Mouse (Mus musculus) urinary bladder, postnatal 4 days (tissue): ENCODE results near the gene Arl9.
"Not testable (repeated sequence)": the region's sequence is repeated elsewhere in the genome, so short reads cannot be mapped to it uniquely, and the experiment has no call there.

ENCODE experiments used
- DNase-seq, 2 experiments: peaks; one replicate each; pipeline ENCODE4 v3.0.0; 2021 to 2022; ENCODE audit warnings: low spot score in 2 of 2

Arl9 gene

DNA sequence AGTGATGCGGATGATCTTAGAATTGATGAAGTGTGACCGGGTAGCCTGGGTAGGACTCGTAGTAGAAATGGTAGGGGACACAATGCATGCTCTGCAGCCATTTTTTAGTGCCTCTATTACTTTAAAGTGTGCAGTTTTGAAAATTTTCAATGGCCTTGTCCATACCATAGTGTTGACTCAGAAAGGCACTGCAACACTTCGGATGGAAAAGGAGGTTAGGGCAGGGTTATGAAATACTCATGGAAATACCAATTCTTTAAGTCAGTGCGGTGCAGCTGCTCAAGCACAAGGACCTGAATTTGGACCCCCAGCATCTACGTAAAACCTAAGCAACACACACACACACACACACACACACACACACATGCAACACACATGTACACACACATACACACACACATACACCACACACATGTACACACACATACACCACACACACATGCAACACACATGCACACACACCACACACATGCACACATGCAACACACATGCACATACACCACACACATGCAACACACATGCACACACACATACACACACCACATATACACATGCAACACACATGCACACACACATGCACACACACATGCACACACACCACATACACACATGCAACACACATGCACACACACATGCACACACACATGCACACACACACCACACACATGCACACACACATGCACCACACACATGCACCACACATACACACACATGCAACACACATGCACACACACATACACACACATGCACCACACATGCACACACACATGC is at the start of gene Arl9:
Arl9 (plus strand) TSS at position 5 of the 771 bp plus-strand sequence.
- DNase-seq = no peak

DNA sequence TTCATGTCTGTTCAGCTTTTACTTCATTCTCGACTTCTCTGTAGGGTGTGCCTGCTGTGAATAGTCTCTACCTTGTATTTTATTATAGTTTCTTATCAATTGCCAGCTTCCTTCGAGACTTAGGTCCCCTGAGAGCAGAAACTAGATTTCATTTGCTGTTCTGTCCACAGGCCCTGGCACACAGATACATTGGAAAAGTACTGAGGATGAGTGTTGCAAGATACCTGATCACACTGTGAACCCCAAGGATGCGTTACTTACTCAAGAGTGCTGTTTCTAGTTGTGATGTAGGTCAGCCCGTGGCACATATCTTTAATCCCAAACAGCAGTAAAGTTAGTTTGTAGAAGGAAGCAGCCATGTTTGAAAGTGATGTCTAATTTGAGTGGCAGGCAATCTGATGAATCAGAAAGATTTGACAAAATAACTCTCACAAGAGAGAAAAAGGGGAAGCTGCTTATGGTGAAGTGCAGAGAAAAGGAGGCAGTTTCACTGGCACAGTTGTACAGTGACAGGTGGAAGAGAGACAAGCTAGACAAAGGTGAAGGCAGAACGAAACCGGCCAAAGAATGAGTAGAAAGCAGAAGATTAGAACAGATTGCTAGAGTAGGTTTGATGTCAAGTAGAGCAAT is 49.5 kb upstream of the Arl9 start:
- DNase-seq = no peak

DNA sequence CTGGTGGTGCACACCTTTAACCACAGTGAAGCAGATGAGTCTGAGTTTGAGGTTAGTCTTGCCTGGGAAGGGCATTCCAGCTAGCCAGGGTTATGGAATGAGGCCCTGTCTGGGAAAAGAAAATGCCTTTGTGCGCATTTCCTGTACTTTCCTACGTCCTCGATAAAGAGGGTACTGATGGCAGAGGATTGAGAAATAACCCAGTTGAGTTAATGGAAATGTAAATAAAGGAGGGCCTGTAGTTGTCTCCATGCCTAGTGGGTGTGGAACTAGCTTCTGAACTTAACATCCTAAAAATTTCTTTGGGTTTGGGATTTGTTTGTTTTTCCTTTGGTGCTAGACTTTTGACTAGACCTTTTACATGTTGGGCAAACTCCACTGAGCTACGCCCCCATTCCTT is 48.4 kb upstream of the Arl9 start:
- no peak for DNase-seq

DNA sequence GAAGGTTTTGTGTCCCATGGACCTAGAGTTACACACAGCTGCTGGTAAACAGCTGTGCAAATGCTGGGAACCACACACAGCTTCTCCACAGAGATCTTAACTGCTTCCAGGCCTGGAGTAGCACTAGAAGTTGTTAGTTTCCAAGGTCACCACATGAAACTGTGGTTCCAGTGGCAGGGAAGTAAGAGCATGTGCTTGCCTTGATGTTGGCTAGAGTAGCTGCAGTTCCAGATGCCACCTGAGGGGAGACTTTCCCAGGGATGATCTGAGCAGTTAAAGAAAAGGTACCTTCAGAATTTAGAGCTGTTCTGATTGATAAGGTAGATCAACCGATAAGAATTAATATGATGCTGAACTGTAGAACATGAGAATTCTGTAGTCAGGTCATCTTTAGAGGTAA is 45.9 kb upstream of the Arl9 start:
- no peak for DNase-seq

DNA sequence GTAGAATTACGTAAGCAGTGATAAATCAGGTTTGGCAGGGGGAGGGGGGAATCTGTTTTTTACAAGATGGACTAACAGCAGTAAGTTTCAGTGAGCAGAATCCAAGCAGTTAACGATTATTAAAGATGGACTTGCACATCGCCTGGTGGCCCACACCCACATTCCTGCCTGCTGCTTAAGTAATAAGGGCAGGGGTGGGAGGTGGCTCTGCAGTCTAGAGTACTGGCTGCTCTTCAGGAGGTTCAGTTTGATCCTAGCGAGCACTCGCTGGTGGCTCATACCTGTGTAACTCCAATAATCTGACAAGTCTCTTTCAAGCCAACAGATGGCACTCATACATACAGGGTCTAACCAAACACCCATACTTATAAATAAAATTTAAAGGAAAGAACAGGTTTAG is 44.3 kb upstream of the Arl9 start:
- DNase-seq = no peak

DNA sequence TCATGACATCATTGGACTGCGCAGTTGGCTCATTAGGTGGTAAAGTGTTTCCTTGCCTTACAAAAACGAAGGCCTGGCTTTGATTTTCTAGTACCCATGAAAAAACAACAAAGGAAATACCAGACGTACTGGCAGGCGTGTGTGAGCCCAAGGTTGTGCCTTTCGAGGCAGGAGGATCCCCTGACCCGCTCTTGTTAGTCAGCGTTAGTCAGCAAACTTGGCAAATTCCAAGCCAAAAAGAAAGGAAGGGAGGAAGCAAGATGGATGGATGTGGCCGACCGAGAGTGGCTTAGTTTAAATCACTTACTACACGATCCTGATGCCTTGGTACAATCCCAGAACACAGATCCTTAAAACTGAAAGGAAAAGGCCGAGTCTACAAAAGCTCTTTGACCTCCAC is 41.3 kb upstream of the Arl9 start:
- no peak for DNase-seq

DNA sequence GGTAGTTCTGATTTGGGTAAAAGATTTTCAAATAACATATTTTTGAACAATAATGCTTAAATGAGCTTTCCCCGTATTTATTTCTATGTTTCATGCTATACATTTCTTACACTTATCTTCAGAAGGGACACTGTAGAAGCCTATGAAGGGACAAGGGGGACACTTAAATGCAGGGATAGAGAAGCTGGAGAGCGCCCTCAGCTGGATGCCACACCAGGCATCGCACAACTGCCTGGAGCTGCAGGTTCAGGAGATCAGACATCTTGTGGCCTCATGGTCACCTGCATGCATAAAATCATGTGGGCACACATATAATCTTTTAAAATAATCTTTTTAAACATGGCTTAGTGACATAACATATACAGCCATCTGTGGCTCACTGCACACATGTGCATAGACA is 39.2 kb upstream of the Arl9 start:
- DNase-seq = no peak

DNA sequence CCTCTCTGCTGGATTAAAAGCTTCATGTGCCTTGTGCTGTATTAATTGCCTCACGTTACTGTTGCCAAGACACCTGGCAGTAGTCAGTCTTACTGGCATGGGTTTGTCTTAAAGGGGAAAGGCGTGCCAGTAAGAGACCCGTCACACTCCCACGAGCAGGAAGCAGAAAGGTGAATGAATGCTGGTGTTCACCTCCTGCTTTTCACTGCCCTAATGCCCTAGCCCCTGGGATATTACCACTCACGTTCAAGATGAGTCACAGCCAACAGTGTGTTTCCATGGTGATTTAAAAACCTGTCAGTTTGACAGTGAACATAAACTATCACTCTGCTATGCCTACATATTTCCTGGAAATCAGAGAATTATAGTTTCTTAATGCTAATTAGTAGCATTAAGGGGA is 34.6 kb upstream of the Arl9 start:
- no peak for DNase-seq

DNA sequence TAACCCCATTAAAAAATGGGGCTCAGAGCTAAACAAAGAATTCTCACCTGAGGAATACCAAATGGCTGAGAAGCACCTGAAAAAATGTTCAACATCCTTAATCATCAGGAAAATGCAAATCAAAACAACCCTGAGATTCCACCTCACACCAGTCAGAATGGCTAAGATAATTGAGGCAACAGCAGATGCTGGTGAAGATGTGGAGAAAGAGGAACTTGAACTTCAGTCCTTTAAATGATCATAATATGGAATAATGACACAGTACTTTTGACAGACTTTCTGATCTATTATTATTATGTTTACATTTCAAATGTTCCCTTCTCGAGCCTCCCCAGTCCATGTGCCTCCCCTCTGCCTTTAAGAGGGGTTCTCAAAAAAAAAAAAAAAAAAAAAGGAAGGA is 32.7 kb upstream of the Arl9 start:
- not testable (repeated sequence) for DNase-seq

DNA sequence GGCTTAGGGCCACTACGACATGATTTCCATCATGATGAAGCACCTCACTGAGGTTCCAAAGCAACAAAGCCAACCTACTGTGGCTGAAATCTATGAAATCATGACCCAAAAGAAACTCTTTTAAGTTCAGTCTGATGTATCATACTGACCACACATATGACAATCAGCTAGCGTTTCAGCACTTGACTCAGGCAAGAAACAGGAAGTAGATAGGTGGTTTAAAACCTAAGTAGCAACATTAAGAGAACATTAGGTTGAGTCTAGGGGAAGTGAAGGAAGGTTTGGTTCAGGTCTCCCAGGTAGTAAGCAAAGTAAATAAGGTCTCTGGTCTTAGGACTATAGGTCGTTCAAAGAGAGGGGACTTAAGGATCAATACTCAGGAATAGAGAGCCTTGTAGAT is 30.4 kb upstream of the Arl9 start:
- DNase-seq = no peak

DNA sequence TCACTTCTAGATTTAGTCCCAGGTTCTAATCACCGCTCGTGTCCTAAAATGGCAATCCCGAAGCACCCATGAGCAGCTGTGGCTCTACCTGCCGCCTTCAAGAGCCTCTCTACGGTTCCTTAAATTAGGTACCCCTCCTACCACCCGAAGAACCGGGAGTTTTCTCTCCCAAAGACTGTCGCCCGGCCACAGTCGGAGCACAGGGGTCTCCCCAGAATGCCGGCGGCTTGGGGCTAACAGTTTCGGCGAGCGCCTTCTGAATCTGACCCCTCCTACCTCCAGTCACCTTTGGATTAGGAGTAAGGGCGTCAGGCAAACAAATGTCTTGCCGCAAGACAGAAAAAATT is 29.7 kb upstream of the Arl9 start:
- DNase-seq = no peak

DNA sequence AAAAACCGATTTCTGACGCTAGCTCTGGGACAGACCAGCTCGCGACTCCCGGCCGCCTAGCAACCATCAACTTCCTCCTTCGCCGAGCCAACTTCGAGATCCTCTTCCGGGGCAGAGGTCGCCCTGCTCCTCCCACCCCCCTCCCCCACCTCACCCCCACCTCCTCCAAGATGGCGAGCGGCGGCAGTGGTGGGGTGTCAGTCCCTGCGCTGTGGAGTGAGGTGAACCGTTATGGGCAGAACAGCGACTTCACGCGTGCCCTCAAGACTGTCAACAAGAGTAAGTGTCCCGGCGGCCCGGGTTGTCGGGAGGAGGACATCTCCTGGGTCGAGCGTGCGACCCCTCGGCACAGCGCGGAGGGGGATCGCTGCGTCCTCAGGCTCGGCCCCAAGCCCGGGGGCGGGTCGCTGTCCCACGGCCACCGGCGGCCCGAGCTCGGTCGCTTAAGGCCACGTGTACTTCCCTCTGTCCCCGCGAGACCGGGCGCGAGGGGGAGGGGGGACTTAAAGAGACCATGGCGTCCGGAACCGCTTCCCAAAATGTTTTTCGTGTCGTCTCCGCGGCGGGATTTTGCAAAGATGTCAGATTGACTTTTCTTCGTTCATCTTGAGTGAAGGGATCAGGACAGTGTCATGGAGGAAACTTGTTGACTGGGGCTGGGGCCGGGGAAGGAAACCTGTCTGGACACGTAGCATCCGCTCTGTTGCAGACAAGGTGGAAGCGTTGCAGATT is 29.1 kb upstream of the Arl9 start, which contains the start of gene Srp72:
Srp72 (plus strand) TSS at position 130 of the 732 bp plus-strand sequence.
- peak; percentile 77 to 89 for DNase-seq

DNA sequence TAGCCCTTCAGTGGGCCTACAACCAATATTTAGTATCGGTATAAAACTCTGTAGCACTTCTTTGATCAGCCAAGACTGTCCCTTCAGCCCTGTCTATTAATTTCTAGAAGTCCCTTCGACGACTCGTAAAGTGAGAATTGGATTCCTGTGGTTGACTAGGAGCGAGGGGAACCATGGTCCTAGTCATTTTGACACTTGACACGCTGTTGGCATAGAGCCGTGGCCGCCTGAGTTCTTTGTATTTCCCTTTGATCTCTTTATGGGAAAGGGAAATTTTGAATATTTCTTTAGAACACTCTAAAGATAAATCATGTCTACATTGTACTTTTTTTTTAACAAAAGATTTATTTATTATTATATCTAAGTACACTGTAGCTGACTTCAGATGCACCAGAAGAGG is 28.1 kb upstream of the Arl9 start:
- DNase-seq = no peak

DNA sequence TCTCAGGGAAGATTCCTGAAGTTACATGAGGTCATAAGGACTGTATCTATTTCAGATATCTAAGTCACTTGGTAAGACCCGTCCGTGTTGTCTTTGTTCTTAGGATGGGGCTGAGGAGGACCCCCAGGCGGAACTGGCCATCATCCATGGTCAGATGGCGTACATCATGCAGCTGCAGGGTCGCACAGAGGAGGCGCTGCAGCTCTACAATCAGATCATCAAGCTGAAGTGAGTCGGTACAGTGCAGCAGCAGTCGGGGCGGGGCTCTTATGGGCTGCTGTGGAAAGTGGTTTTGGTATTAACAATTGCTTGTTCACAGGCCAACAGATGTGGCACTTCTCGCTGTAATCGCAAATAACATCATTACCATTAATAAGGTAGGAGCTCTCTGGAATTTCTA is 19.8 kb upstream of the Arl9 start:
- DNase-seq = no peak

DNA sequence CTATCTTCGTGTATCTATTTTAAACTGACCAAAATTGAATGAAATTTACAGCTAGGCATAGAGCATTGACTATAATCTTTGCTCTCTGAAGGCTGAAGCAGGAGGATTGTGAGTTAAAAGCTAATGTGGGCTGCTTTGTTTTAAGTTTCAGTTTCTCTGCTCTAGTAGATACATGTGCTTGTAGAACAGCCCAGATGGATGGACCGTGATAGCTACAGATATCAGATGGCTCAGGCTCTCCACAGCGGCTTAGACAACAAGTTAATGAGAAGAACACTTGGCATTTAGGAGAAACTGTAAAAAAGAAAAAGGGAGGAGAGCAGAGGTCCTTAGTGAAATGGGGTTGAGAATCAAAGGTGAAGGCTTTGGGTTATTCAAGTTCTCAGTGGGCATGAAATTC is 13.1 kb upstream of the Arl9 start:
- no peak for DNase-seq

DNA sequence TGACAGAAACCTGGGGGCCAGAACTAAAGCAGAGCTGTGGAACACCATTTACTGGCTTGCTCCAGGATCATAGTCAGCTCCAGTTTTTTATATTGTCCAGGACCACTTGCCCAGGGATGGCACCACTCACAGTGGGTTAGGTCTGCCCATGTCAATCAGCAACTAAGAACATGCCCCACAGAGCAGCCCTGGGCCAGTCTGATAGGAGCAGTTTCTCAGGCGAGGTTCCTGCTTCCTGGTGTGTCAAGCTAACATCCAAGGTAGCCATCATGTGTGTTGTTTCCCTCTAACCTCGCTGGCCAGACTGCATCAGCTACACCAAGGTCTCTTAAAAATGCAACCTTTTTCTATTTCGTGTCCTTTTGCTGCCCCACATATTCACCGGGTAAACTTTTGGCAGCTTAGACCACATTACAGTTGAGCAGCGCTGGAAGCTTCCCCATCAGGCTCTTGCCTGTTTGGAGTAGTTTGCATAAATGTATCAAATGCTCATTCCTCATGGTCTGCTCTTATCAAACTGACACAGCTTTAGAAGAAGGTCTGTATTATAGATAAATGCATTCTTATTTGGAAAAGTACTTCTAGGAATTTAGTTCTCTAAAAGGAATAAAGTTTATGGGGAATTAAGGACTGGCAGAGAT is 10.6 kb upstream of the Arl9 start:
- no peak for DNase-seq

DNA sequence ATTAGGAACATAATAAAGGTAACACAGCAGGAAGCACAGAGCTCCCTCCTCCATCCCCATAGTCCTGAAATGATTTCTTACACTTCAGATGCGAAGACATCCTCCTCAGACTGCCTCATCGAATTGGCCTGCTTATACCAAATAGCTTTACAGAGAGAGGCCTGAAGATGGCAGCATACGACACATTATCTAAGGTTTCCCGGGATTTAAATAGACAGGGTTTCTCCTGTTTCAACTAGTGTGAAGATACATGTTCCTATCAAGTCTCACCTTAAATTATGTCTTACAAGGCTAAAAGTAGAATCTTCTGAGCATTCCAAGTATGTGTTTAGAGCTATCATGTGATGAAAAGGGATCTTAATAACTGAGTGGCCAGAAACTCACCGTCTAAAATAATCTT is 5.4 kb upstream of the Arl9 start:
- DNase-seq = no peak

DNA sequence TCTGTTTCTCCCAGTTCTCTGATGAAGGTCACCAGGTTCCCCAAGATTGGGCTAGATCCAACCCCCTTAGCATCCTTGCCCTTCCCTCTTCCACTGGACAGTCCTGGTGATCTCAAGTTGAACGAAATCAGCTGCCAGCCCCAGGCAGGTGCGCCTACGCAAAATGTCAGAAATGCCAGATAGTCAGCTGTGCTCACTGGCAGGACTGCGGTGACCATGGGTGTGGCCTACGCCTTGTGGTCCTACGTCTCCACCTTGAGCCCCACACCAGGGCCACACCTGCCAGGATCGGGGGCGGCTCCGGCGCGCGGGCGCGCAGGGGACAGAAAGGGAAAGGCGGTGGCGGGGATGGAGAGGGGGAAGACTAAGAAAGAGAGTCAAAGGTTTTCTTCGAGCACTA is 2.7 kb upstream of the Arl9 start:
- DNase-seq = no peak

DNA sequence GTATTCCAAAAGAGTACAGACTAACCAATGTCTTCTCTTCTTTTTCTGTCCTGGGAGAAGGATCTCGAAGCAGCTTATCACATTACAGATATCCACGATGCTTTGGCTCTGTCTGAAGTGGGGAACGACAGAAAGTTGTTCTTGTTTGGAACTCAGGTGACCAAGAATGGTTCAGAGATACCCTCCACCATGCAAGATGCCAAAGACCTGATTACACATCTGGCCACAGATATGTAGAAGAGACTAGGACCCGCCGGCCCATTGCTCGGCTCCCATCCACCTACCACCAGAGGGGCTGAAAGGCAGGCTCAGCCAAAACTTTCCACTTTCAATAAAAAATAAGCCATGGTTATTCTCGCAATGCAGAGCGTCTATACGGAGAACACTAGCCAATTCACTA is 6.5 kb downstream of the Arl9 start:
- no peak for DNase-seq

DNA sequence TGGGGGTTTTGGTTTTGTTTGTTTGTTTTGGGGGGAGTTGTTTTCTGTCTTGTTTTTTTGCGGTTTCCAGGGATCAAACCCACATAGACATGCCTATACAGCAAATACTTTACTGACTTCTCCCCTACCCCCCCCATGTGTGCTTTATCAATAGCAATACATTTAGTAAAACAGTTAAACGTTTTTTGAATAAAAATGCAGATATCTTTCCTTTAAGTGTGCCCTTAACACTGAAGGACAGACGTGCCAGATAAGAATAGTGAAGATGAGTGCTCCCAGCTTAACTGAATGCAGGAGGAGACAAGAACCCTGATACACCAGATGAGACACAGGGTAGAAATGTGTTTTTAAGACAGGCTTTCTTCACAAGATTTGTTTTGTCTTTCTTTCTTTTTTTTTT is 7.2 kb downstream of the Arl9 start:
- DNase-seq = no peak

DNA sequence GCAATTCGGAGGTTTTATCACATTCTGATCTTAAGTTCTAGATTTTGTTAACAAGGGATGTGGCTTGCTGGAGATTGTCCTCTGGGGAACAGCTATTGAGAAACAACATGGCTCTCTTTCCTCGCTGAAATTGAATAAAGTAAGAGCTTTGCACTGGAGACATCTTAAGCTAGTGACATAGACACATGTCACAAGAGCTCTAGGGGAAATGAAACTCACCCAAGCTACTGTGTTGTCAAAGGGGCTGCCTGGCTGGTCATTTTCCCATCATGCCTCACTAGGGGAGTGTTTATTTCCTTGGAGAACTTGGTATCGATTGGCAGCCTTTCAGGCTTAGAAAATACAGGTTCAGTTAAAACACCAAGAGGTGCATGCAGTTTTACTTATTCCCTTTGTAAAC is 9.3 kb downstream of the Arl9 start:
- DNase-seq = no peak
